Mouse (Mus musculus): ENCODE measurements around the gene Gsdma2. TPM values are rescaled to one million over a fixed set of nuclear protein-coding genes. Genes with fewer than 3 reads are reported as not detected.

Gsdma2 gene
- total RNA-seq (2023), result not detected in 2 replicates

DNA sequence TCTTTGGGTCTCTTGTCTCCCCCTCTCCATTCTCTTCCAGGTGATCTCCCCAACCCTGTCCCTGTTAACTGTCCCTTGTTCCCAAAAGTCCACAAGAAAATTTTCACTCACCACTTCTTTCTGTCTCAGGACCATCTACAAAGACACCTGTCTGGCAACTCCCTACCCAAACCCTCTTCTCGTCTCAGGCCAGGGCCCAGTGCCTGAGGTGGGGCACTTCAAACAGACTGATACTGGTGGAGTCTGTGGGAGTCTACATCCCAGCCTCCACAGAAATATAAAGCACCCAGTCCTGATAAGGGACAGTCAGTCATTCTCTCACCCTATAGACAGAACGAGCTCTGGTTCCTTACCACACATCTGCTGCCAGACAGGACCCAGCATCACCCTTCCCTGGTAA is at the start of gene Gsdma2:
TSS of gene Gsdma2 (plus strand) at position 301 of the 400 bp plus-strand sequence.

DNA sequence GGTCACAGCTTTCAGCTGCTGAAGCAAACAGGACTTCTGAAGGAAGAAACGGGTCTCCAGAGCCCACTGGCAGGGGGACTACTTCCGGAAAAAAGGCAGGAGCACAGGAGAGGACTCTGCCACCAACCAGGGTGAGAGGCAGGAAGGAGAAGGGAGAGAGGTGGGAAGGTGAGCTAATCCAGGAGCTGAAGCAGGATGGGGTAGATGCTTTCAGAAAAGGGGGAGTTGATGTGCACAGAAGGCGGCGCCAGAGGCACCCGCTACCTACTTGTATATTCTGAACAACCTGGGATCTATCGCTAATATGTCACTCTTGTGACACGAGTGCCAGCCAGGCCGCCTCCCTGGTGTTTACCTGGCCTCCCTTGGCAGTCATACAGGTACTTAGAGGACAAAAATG is 48.6 kb upstream of the Gsdma2 start, which contains the start of gene Lrrc3c:
TSS of gene Lrrc3c (plus strand) at position 301 of the 400 bp plus-strand sequence.

DNA sequence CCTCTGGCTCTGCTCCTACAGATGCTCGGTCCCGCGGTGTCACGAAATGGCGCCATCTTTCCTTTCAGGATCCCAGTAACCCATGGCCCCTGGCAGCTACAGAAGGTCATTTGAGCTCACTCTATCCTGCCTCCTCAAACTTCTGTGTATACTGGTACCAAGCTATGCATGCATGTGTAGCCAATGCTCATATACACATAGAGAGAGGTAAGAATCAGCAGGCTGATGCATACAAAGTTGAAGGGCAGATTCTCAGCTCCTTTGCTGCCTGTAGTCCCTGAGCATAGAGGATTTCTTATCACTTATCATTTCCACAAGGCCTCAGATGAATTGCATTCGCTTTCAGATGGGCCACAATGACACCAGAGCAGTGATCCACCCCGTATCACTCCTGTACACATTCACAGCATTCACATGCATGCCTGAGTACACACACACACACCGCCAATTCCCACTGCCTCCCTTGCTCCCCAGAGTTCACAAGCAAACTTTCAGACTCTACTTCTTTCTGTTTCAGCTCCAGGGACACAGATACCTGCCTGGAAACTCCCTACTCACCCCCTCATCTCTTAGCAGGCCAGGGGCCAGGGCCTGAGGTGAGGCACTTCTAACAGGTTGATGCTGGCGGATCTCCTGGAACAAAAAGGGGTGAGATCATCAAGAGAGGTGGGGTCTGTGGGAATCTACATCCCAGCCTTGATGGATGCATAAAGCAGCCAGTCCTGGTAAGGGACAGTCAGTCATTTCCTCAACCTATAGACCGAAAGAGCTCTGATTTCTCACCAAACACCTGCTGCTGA is 20.7 kb upstream of the Gsdma2 start, which contains the start of the genes Gm12355 and Gsdma3:
TSS of gene Gm12355 (minus strand) at position 51 of the 800 bp plus-strand sequence.
TSS of gene Gsdma3 (plus strand) at position 750 of the 800 bp plus-strand sequence.

DNA sequence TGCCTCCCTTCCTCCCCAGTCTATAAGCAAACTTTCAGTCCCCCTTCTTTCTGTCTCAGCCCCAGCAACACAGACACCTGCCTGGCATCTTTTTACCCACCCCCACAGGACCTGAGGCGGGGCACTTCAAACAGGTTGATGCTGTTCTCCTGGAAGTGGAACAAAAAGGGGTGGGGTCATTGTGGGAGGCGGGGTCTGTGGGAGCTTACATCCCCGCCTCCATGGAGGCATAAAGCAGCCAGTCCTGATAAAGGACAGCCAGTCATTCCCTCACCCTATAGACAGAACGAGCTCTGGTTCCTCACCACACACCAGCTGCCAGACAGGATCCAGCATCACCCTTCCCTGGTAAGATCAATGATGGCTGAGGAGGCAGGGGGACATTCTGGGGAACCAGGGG is 17.5 kb downstream of the Gsdma2 start, which contains the start of gene Gsdma:
TSS of gene Gsdma (plus strand) at position 261 of the 400 bp plus-strand sequence.

GRCm38 (mm10) chr11:98681786-98682745 is 35.5 kb downstream of the Gsdma2 start, which contains the start of gene Psmd3:
TSS of gene Psmd3 (plus strand) at chr11:98682554.

DNA sequence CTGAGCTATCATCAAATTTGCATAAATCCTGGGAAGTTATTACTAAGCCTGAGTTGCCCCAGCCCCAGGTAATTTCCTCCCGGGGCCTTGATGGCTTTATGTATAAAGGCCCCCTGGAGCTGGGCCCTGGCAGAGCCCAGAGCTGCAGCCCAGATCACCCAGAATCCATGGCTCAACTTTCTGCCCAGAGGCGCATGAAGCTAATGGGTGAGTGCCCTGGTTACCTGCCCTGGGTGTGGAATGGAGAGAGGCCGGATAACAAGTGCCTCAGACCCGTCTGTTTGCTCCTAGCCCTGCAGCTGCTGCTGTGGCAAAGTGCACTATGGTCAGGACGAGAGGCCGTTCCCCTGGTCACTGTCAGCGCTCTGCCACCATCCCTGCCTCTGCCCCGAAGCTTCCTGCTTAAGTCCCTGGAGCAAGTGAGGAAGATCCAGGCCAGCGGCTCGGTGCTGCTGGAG is 54.7 kb downstream of the Gsdma2 start, which contains the start of gene Csf3:
TSS of gene Csf3 (plus strand) at position 51 of the 458 bp plus-strand sequence.

Other genes with a start within 250 kb of the Gsdma2 start
- gene Pgap3, start 246.3 kb upstream of the Gsdma2 start, total RNA-seq (2023), result 1.3 and 1.9 TPM in 2 replicates
- not detected in 2 replicates for gene Erbb2, start 234.3 kb upstream of the Gsdma2 start, total RNA-seq (2023)
- 38.5 and 55.9 TPM in 2 replicates for gene Mien1, start 207.8 kb upstream of the Gsdma2 start, total RNA-seq (2023)
- not detected in 2 replicates for gene Grb7, start 200.4 kb upstream of the Gsdma2 start, total RNA-seq (2023)
- gene Ikzf3, start 100.7 kb upstream of the Gsdma2 start, total RNA-seq (2023), result 1.8 and 5.5 TPM in 2 replicates
- gene Zpbp2, start 95.7 kb upstream of the Gsdma2 start, total RNA-seq (2023), result not detected in 2 replicates
- 4.4 and 6.5 TPM in 2 replicates for gene Ormdl3, start 59.4 kb upstream of the Gsdma2 start, total RNA-seq (2023)
- gene Lrrc3c, start 48.5 kb upstream of the Gsdma2 start, total RNA-seq (2023), result not detected in 2 replicates
- 21.5 and 21.8 TPM in 2 replicates for gene Gm12355, start 21.1 kb upstream of the Gsdma2 start, total RNA-seq (2023)
- not detected in 2 replicates for gene Gsdma3, start 20.4 kb upstream of the Gsdma2 start, total RNA-seq (2023)
- not detected in 2 replicates for gene Gsdma, start 17.6 kb downstream of the Gsdma2 start, total RNA-seq (2023)
- gene Psmd3, start 35.8 kb downstream of the Gsdma2 start, total RNA-seq (2023), result 36.3 and 38.7 TPM in 2 replicates
- not detected in 2 replicates for gene Csf3, start 54.5 kb downstream of the Gsdma2 start, total RNA-seq (2023)
- 40.2 and 46.5 TPM in 2 replicates for gene Med24, start 82.7 kb downstream of the Gsdma2 start, total RNA-seq (2023)
- gene Thra, start 93.9 kb downstream of the Gsdma2 start, total RNA-seq (2023), result 20.4 and 31.7 TPM in 2 replicates
- gene Nr1d1, start 128.6 kb downstream of the Gsdma2 start, total RNA-seq (2023), result 10.7 and 10.8 TPM in 2 replicates
- 203 and 237 TPM in 2 replicates for gene Msl1, start 148.8 kb downstream of the Gsdma2 start, total RNA-seq (2023)
- gene Casc3, start 158.1 kb downstream of the Gsdma2 start, total RNA-seq (2023), result 64.7 and 83.1 TPM in 2 replicates
- 0.19 and 0.59 TPM in 2 replicates for gene Rapgefl1, start 190.0 kb downstream of the Gsdma2 start, total RNA-seq (2023)
- gene Wipf2, start 216.9 kb downstream of the Gsdma2 start, total RNA-seq (2023), result 31.2 and 34.2 TPM in 2 replicates

All from neutrophil, adult 65 days (primary cell).